In the genomic region with DNA sequence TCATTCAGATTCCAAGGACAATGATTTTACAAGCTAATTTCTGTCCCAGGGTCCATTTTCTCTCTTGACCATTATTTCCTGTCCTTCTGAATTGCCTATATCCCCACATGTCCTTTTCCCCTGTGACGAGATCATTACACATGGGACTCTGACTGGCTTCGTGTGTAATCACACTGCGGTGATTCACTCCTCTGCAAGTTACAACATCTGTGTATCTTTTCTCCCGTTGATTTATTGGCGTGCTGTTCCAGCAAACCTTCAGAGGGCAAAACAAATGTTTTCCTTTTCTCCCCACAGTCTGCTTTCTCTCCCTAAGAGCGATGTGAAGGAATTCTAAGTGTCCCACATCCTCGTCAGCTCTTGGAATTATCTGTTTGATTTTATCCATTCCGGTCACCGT, we compare ENCODE assay signal across 16 mouse cellular contexts. TPM values are rescaled to one million over a fixed set of nuclear protein-coding genes. Genes with fewer than 3 reads are reported as not detected.
DNase-seq lines count a peak whose midpoint lies in the region; ATAC-seq and TF ChIP-seq lines count a peak whose summit lies in the region.
"Had no signal": no experiment of that assay in that cellular context is flagged by ENCODE, and none has a peak within 500 bp of the region (broad histone marks: within the 10 kb centered on the region; RNA-seq: fewer than 3 reads in every experiment).

No protein-coding gene starts in this region.

- H3K4me3 ChIP-seq in lung, embryonic 14.5 days (ENCODE audit: low read depth, low read length) = no peak overlapping the region
- H3K4me3 ChIP-seq in lung, adult 2 months (replicated peaks; ENCODE audit: extremely low read depth, low read depth, low read length) = no peak overlapping the region
- H3K4me3 ChIP-seq in intestine, postnatal 0 days (ENCODE audit: low read depth, low read length) = no peak overlapping the region
- H3K4me3 ChIP-seq: heart, embryonic 13.5 days; hindbrain, embryonic 10.5 days; lung, embryonic 15.5 days; midbrain, embryonic 12.5 days had no signal

- no peaks in the 10 kb centered on the region for H3K36me3 ChIP-seq in lung, embryonic 14.5 days (ENCODE audit: insufficient read depth)
- no peaks in the 10 kb centered on the region for H3K36me3 ChIP-seq in intestine, postnatal 0 days (ENCODE audit: control insufficient read depth, insufficient read depth)
- H3K36me3 ChIP-seq: heart, embryonic 13.5 days; hindbrain, embryonic 10.5 days; lung, embryonic 15.5 days; midbrain, embryonic 12.5 days had no signal

- no peak overlapping the region for H3K4me2 ChIP-seq in lung, embryonic 14.5 days
- no peak overlapping the region for H3K4me2 ChIP-seq in intestine, postnatal 0 days (replicated peaks; ENCODE audit: low read depth)
- H3K4me2 ChIP-seq: heart, embryonic 13.5 days; lung, embryonic 15.5 days; midbrain, embryonic 12.5 days had no signal

- 0 out of 2 replicates have a peak, but pooled peaks cover 4% of the 10 kb centered on the region for H3K4me1 ChIP-seq in lung, embryonic 14.5 days (ENCODE audit: insufficient read depth)
- no peaks in the 10 kb centered on the region for H3K4me1 ChIP-seq in lung, adult 2 months (ENCODE audit: control insufficient read depth, insufficient read depth, low read length)
- H3K4me1 ChIP-seq in intestine, postnatal 0 days (replicated peaks; ENCODE audit: control insufficient read depth, insufficient read depth, low read length) = no peaks in the 10 kb centered on the region
- H3K4me1 ChIP-seq: heart, embryonic 13.5 days; hindbrain, embryonic 10.5 days had no signal

- no peaks in the 10 kb centered on the region for H3K9me3 ChIP-seq in lung, embryonic 14.5 days (ENCODE audit: low read depth, low read length)
- H3K9me3 ChIP-seq in intestine, postnatal 0 days (ENCODE audit: control insufficient read depth) = no peaks in the 10 kb centered on the region
- H3K9me3 ChIP-seq: hindbrain, embryonic 10.5 days; lung, embryonic 15.5 days; midbrain, embryonic 12.5 days had no signal

- no peak for ATAC-seq in lung, embryonic 14.5 days (ENCODE audit: insufficient read depth)
- ATAC-seq in intestine, postnatal 0 days = peak; percentile 65; the same call in 1 of the 2 replicates
- ATAC-seq: forebrain, embryonic 16.5 days had no signal

- no peak overlapping the region for H3K9ac ChIP-seq in lung, embryonic 14.5 days
- H3K9ac ChIP-seq in intestine, postnatal 0 days (ENCODE audit: low read depth, low read length) = no peak overlapping the region
- H3K9ac ChIP-seq: heart, embryonic 13.5 days; lung, embryonic 15.5 days; midbrain, embryonic 12.5 days had no signal

- 28% methylated on average over 9 of the region's 9 CpGs for WGBS in lung, embryonic 14.5 days
- WGBS in lung, adult 2 months = 45% methylated on average over 9 of the region's 9 CpGs
- 27% methylated on average over 9 of the region's 9 CpGs for WGBS in intestine, postnatal 0 days

- H3K27ac ChIP-seq in lung, embryonic 14.5 days (ENCODE audit: low read depth) = no peak overlapping the region; the same call in 1 of the 2 replicates
- no peak overlapping the region for H3K27ac ChIP-seq in intestine, postnatal 0 days (ENCODE audit: low read depth, low read length)
- H3K27ac ChIP-seq: heart, embryonic 13.5 days; hindbrain, embryonic 10.5 days; lung, embryonic 15.5 days; midbrain, embryonic 12.5 days had no signal

- H3K27me3 ChIP-seq in lung, embryonic 14.5 days (ENCODE audit: insufficient read depth, low read length) = no peaks in the 10 kb centered on the region
- H3K27me3 ChIP-seq in intestine, postnatal 0 days (replicated peaks; ENCODE audit: control insufficient read depth, insufficient read depth, low read length) = no peaks in the 10 kb centered on the region
- H3K27me3 ChIP-seq: heart, embryonic 13.5 days; lung, embryonic 15.5 days; midbrain, embryonic 12.5 days had no signal

- peak; percentile 42 for DNase-seq in lung, embryonic 14.5 days
- DNase-seq in lung, adult 2 months = no peak
- DNase-seq in 416B (ENCODE audit: low read depth) = peak; percentile 42
- DNase-seq in adrenal gland, adult 2 months = peak; percentile 73
- DNase-seq in cerebellum, adult 9-11 months = no peak
- DNase-seq in cerebellum, postnatal 4 days (ENCODE audit: low spot score in 2 of 2) = no peak
- DNase-seq: cerebellum, postnatal 14 days; gastrocnemius, postnatal 14 days; right cerebral cortex, adult 18-20 months; thymus, postnatal 36 days had no signal

- no peak for TF ChIP-seq POLR2A in lung, adult 2 months (IDR thresholded peaks at IDR 0.05; ENCODE audit: borderline replicate concordance, extremely low read depth, low read depth, low read length)

- TF ChIP-seq CTCF in lung, embryonic 14.5 days (IDR thresholded peaks at IDR 0.05; ENCODE audit: low read depth) = no peak
- no peak for TF ChIP-seq CTCF in lung, adult 2 months (IDR thresholded peaks at IDR 0.05; ENCODE audit: insufficient read depth, low read length)
- TF ChIP-seq CTCF in intestine, postnatal 0 days (IDR thresholded peaks at IDR 0.05; ENCODE audit: low read depth) = no peak

RNA-seq across cellular contexts. Expression of gene Col17a1, which starts 7.8 kb away (rescaled TPM):
- 1.8 TPM in 2 replicates for polyA plus RNA-seq in lung, embryonic 14.5 days (2014; fragmentation: Nextera tagmentation; extraction: Ambion mirVana)
- 8.7 and 20.2 TPM in 2 replicates for polyA plus RNA-seq in lung, adult 2 months (2012; rRNA removed)
- total RNA-seq in adrenal gland, adult 2 months (2021) = not detected
- polyA plus RNA-seq in adrenal gland, adult 2 months (2012; rRNA removed) = 0.03 and 0.16 TPM in 2 replicates
- polyA plus RNA-seq in intestine, postnatal 0 days (2015; fragmentation: Nextera tagmentation; extraction: Ambion mirVana) = 0.30 and 0.34 TPM in 2 replicates

RNA-seq across cellular contexts. Expression of gene Sfr1, which starts 31.7 kb away (rescaled TPM):
- polyA plus RNA-seq in lung, embryonic 14.5 days (2014; fragmentation: Nextera tagmentation; extraction: Ambion mirVana) = 283 and 284 TPM in 2 replicates
- polyA plus RNA-seq in lung, adult 2 months (2012; rRNA removed) = 47.8 and 56.4 TPM in 2 replicates
- total RNA-seq in adrenal gland, adult 2 months (2021) = 10 to 100 TPM; 88.4 to 89.9 TPM
- polyA plus RNA-seq in adrenal gland, adult 2 months (2012; rRNA removed) = 45.7 and 62.8 TPM in 2 replicates
- 145 TPM in 2 replicates for polyA plus RNA-seq in intestine, postnatal 0 days (2015; fragmentation: Nextera tagmentation; extraction: Ambion mirVana)

Comparison
In these comparisons a context has a peak if more than half of its experiments do, and no peak if none do; other contexts are left out.
1. DNase-seq: peak in lung, embryonic 14.5 days (single experiment), 416B (single experiment) and adrenal gland, adult 2 months (single experiment); none in lung, adult 2 months (single experiment), cerebellum, adult 9-11 months (single experiment) and cerebellum, postnatal 4 days (0 of 2).